Mouse (Mus musculus): ENCODE measurements around the gene Reps2.

- no peak for TF ChIP-seq CTCF (IDR thresholded peaks at IDR 0.05; ENCODE audit: low read depth)
- TF ChIP-seq EP300 (IDR thresholded peaks at IDR 0.05; ENCODE audit: low read depth) = no peak
Observed at GRCm38 (mm10) chrX:162653518-162653917, 10.1 kb upstream of the Reps2 start.
